Mouse (Mus musculus): ENCODE data around the gene Mrnip.

The Mrnip gene

DNA sequence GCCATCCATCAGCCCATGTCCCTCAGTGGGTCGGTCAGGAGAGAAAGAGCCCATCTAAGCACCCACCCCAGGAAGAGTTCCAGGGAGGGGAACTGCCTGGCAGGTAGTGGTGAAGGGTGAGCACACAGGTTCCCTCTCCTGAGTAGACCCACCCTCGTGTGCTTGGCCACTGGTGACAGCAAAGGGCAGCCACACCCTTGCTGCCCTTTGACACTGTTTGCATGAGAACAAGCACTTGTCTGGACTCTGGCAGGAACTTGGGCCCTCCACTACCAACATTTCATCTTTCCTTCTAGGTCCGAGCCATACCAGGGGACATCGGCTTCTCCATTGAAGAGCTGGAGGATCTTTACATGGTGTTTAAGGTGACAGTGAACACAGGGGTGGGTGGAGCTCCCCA is 14.9 kb upstream of the Mrnip start:
- DNase-seq (ENCODE audit: low spot score in 2 of 2): no peak

DNA sequence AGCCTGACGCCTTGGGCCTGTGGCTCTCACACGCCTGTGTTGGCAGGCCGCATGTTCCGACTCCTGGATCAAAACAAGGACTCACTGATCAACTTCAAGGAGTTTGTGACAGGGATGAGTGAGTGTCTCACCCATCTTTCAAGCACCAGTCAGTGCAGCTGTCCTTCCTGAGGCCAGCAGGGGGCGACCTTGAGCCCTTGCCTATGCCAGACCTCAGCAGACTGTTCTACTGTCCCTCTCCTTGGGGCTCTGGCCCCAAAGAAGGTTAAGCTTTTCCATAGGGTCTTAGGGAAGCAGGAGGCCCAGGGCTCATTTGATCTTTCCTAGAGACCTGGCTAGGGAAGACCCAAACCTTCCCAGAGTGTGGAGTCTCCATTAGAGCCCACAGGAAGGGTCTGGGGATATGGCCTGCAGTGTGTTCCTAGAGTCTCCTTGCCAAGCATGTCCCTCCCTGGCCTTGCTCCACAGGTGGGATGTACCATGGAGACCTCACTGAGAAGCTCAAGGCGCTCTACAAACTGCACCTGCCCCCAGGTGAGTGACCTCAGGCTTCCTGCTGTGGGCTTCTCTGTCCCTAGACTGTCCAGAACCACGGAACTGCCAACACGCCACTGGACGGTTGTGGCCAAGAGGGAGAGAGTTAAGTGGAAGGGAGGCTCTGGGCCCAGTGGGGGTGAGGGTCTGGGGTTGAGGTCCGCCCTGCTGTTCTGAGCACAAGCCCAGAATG is 12.5 kb upstream of the Mrnip start:
- DNase-seq (ENCODE audit: low spot score in 2 of 2): peak in 1 of 2 experiments; percentile 32

DNA sequence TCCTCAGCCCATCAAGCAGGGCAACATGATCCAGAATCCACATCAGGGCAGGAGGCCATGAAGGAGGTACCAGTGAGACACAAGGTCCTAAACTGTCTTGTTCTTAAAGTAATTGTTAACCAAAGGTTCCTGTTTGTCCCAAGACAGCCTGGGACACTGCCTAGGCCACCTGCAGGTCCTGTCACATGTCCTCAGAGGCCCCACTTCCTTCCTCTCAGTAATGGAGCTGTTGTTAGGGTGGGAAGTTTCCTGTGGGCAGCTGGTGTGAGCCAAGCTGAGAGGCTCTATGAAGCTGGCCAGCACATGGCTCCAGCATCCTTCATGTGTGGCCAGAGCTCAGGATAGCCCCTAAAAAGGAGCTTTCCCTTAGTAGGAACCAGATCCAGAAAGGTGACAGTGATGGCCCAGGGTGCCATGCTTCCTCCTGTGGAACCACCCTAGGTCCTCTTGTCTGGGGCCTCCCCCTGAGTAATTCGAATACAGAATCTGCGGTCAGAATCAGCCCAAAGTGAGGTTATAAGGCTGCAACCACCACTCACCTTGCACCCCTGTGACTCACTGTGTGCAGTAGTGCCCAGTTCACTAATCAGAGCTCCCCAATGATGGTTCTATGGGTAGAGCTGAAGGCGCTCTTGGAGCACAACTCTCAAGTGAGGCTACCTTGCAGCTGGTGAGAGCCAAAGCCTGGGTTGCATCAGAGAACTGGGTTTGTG is 11.8 kb upstream of the Mrnip start:
- no peak for DNase-seq (ENCODE audit: low spot score in 2 of 2)

DNA sequence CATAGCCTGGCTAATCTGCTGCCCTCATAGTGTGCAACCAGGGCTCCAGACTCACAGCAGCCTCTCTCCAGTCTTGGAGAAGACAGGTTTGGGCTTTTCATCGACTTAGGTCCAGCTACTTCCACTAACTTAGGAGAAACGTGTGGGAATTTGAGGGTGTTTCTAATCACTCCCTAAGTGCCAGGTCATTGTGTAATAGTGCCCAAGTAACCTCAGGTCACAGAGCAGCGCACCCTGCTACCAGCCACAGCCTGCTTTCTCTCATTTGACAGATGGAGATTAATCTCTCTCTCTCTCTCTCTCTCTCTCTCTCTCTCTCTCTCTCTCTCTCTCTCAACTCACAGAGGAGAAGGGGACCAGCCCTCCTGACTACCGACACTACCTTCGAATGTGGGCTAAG is 5.9 kb upstream of the Mrnip start:
- DNase-seq (ENCODE audit: low spot score in 2 of 2): no peak

DNA sequence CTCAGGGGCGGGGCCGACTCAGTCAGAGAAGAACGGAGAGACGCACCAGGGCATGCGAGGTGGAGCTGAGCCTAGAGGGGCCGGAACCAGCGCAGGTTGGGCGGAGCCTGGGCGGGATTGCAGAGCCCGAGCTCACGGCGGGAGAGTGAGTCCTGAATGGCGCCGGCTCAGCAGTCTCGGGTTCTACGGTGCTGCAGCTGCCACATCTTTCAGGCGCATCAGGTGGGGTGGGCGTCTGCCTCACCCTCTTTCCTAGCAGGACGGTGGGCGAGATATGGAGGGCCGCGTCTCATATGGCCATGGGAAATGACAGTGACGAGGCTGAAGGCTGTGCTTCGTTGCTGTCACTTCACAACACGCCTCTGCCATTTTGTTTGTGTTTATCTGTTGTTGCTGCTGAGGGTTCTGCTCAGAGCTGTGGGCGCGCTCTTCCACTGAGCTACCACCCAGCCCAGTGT is 515 bp downstream of the Mrnip start:
- peak; percentile 94 to 95 for DNase-seq (ENCODE audit: low spot score in 2 of 2)

DNA sequence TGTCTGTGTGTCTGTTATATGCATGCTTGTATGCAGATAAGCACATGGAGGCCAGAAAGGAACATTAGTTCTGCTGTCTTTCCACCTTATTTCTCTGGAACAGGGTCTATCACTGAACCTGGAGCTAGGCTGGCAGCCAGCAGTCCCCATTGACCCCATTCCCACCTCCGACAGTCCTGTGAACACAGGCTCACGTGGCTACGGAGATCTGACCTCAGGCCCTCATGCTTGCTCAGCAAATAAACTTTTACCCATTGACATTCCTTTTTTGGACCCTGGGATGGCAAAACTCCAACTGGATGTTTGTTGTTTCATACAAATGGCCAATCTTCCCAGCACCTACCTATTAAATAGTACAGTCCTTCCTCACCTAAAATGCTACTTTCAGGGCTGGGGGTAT is 2.1 kb downstream of the Mrnip start:
- DNase-seq (ENCODE audit: low spot score in 2 of 2): no peak

DNA sequence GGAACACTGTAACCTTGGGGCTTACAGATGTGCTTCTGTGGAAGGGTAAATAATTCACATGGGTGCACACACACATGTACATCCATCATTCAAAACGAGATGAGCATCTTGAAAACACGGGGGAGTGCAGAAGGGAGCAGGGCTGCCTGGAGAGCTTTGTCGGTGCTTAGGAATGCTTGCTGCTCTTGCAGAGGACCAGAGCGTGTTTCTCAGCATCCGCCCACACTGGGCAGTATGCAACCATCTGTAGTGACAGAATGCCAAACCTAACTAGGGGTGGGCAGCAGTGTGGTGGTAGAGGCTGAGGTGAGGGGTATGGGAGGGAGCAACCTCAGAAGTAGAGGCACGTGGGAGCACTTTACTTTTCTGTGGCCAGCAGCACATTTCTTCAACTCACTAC is 2.9 kb downstream of the Mrnip start:
- no peak for DNase-seq (ENCODE audit: low spot score in 2 of 2)

DNA sequence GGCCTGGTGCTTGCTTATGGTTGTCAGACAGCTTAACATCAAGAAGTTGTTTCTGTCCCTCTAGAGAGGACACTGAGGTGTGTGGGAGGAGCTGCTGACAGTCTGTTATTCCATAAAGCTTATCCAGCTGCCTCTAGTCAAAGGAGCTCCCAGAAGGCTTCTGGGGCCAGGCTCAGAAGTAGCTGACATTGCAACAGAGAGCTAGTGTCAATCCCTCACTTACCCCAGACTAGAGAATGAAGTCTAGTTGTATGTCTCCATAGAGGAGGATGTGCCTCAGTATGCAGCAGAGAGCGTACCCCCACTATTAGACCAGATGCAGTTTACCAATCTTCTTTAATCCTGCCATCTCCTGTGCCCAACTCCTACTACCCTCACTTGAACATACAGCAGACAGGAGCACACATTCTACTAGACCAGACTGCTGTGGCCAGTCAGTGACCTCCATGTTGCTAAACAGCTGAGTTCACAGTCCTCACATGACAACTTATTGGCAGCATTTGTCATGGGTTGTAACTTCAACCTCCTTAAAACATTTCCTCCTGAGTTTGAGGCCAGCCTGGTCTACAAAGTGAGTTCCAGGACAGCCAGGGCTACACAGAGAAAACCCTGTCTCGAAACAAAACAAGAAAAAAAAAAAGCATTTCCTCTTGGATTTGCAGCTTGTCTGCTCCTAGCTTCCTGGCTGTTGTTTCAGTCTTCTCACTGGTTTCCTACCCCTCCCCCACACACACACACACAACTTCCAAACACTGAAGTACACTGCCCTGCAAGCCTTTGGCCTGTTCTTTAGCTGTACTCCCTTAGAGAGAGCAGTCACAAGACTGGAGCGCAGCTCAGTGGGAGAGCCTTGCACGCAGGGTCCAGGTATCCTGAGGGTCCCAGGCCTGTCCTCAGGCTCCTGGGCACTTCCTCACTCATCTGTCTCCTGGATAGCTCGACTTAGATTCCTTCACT is 4.6 kb downstream of the Mrnip start:
- DNase-seq (ENCODE audit: low spot score in 2 of 2): no peak

DNA sequence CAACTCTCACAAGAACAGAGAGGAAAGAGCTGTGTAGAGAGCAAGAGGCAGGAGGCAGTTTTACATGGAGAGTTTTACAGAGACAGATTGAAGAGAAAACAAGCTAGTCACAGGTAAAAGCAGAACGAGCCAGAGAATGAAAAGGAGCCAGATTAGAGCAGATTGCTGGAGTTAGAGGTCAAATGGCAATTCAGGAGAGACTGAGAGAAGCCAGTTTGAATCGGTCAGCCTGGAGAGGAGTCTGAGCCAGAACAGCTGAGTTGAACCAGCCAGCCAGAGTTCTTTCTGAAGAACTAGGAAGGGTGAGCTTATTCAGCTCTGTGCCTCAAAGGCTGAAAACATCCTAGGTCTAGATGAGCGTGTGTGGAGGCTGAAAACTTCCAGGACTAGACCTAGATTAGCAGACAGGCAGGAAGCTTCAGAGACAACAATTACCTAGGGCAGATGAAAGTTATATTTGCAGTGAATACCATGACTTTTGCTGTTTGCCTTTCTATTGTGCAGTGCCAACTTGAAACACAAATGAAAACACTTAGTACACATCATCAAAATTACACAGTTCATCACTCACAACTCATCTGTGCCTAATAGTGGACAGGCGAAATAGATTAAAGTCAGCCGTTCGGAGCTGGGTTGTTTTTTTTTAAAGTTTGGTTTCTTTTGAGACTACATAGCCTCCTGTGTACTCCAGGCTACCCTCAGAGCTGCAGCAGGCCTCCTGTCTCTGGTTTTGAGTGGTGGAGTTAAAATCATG is 6.4 kb downstream of the Mrnip start:
- DNase-seq (ENCODE audit: low spot score in 2 of 2): no peak

DNA sequence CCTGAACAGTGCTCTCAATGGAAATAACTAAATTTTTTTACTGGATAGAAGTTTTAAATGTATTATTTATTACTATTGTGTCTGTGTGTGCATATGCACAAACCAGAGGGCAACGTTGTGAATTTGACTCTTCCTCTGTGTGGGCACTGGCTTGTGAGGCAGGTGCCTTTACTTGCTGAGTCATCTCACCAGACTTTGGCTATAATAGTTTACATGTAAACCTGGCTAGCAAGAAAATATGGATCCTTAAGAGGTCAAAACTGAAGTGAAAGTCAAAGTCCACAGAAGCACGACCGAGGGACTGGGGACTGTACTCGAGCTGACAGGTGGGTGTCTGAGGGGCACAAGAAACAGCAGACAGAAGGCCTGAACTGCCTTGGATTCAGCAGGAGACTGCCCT is 8.5 kb downstream of the Mrnip start:
- no peak for DNase-seq (ENCODE audit: low spot score in 2 of 2)

DNA sequence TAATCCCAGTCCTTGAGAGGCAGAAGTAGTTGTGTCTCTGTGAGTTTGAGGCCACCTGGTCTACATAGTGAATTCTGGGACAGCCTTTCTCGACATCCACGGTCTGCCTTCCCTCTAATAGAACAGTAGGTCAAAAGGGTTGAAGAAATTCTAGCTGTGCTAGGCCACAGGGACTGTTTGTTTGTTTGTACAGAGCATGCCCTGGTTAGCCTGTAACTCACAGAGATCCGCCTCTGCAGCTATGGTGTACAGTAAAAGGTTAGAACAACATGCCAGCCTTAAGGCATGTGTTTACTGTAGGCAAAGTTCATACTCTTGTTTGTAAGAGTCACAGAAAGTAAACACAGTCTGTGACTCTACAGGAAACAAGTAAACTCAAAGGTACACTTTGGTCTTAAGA is 10.5 kb downstream of the Mrnip start:
- no peak for DNase-seq (ENCODE audit: low spot score in 2 of 2)

DNA sequence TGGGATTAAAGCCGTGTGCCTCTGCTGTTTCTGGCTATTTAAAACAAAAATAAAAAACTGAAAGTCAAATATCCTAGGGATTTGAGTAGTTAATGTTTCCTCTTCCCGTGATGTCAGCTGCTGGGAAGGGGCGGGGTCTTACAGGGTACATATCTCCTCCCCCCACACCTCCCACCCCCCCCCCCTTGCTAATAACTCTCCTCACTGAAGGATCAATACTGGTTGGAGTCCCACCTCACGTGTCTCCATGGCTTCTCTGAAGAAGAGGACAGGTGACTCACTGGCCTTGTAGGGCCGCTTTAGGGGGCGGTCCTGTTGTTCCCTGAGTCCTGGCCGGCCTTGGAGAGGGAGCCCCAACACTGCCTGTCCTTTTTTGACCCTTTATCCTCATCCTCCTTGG is 14.4 kb downstream of the Mrnip start:
- no peak for DNase-seq (ENCODE audit: low spot score in 2 of 2)

DNA sequence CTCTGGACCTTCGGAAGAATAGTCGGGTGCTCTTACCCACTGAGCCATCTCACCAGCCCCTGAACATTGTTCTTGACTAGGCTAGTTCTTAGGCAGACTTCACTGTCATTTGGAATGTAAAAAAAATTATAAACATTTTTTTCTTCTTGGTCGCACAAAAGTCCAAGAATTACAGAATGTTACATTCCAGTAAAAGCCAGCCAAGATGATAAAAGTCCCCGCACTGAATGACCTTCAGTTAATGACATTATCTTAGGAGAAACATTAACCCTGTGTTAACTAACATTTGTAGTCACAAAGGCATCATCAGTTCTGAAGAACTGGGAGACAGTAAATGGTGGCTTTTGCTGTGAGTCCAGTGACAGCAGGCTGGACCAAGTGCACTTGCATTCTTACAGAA is 16.1 kb downstream of the Mrnip start:
- no peak for DNase-seq (ENCODE audit: low spot score in 2 of 2)

DNA sequence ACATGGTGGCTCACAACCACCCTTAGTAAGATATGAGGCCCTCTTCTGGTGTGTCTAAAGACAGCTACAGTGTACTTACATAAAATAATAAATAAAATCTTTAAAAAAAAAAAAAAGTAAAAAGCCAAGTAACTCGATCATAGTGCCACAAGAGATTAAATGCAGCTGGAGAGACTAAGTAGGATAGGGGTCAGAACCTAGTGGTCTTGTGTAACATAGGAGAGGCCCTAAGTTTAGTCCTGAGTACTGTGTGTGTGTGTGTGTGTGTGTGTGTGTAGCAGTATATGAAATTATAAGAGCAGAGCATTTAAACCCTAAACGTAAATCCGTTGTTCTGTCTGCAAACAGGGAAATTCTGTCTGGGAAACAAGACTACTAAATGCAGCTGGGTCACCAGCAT is 18.0 kb downstream of the Mrnip start:
- no peak for DNase-seq (ENCODE audit: low spot score in 2 of 2)

DNA sequence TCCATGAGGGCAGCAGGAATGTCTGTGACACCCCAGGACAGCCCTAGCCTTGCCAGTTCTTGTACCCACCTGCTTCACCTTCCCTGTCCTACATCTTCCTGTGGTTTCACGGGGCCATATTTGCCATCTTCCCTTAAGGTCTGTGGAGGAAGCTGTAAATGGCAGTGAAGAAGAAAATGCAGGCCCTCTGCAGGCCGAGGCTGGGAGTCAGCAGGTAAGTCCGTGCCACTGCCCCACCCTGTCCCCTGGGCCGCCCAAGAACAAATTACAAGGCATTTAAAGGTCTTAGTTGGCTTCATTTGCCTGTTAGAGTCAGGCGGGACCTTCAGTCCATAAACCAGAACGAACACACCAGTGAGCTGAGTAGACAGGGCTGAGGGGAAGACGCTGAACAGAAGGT is 19.8 kb downstream of the Mrnip start:
- no peak for DNase-seq (ENCODE audit: low spot score in 2 of 2)

DNA sequence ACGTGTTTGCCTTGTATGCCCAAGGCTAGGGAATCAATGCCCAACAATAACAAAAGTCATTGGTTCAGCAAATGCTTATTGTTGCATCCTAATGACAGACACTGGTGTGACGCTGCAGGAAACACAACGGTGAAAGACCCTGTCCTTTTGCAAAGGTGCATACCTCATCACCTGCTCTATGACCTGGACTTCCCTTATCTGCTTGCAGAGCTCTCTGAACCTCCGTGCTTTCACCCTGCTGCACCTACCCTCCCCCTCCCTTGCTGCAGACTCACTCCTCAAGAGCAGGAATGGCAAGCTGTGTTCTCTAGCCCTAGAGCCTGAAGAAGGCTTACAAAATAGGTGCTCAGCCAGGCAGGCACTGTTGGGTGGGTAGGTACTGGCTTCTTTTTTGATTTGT is 20.5 kb downstream of the Mrnip start:
- no peak for DNase-seq (ENCODE audit: low spot score in 2 of 2)

DNA sequence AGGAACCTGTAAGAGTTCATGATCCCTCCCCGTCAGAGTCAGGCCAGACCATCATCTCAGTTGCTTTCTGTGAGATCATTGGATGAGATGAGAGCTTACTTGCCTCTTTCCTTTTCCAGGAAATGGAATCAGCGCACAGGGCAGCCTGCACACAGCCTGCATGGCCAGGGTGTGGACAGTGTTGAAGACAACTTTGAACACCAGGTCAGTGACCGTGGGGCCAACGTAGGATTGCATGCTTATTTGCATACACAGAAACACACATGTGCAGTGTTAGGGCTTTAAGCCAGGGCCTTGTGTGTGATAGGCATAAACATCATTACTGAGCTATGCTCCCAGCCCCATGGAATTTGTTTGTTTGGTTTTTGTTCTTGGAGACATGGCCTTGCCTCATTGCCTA is 23.3 kb downstream of the Mrnip start:
- DNase-seq (ENCODE audit: low spot score in 2 of 2): no peak

DNA sequence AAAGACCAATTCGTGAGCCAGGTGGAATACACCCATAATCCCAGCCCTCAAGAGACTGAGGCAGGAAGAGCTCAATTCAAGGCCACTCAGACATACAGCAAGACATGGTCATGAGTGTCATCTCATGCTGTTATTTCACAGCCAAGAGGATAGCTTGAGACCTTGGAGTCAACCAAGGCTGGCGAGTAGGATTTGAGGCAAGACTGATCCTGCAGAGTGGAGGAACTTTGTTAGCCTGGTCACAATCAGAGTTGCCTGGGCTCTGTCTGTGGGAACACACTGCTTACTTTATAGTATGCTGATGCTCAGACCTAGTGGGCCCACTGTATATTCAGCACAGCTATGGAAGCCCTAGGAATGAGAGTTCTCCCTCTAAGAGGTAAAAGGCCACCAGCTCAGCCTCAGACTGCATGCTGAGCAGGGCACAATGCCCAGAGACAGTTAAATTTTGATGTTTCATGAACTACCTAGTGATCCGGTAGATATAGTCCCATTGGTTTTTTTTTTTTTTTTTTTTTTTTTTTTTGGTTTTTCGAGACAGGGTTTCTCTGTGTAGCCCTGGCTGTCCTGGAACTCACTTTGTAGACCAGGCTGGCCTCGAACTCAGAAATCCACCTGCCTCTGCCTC is 24.1 kb downstream of the Mrnip start:
- no peak for DNase-seq (ENCODE audit: low spot score in 2 of 2)

DNA sequence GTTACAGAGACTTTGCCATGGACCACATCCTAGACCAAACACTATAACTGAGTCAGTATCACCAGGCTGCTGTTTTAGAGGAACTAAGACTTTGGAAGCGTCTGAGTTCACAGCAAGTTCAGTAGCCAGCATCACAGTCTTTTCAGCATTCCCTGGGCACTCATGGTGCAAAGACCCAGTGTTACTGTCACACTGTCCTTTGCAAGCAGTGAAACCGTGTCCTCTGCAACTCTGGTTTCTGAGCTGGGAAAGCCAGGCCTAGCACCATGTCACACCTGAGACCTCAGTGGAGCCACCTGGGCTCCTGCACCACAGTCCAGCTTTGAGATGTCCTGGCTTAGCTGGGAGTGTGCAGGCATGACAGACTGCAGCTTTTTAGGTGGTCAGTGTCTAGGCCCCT is 24.7 kb downstream of the Mrnip start:
- DNase-seq (ENCODE audit: low spot score in 2 of 2): no peak

DNA sequence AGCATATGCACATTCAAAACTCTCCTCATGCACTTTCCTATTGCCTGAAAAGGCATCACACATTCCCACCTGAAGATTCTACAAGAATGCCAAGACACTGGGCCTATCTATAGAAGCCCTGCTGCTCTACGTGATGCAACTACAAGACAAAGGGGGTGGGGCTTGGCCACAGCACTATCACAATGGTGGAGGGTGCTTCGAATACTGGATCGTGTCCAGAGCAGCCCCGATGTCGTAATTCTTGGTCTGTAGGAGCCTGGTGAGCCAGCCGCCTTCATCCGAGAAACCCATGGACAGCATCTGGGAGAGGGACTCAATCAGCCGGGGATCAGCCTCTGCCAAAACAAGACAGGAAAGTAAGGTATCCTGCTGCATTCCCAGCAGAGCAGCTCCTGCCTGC is 26.4 kb downstream of the Mrnip start:
- DNase-seq (ENCODE audit: low spot score in 2 of 2): no peak

DNA sequence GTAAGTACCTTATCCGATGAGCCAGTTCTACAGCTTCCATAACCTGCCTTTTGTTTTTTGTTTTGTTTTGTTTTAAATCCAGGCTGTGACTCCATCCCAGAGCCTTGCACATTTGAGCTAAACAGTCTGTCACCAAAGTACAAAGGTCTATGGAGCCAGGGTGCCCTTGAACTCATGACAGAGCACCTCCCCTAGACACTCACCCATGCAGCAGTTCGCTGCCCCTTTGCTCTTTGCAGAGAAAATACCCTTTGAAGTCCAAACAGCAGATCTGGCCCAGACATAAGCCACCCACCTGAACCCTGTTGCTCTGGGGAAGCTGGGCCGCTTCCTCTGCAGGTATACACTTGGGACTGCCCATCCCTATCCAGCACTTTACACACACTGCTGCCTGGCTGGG is 27.3 kb downstream of the Mrnip start:
- no peak for DNase-seq (ENCODE audit: low spot score in 2 of 2)

Measured in frontal cortex, postnatal 14 days (tissue).